Mouse (Mus musculus) cortical plate, adult 2 months (tissue): ENCODE data around the gene Oaf.

Experiments used
- CTCF ChIP-seq: fragments of 200-500 bp; IDR thresholded peaks from 2 replicates; pipeline ENCODE4 v1.5.1; 2011; ENCODE audit warnings: mild to moderate bottlenecking, control low read depth, low read length; ENCODE audit not compliant: insufficient read depth; ENCODE audit errors: extremely low read depth
- POLR2A ChIP-seq: fragments of 200-500 bp; IDR thresholded peaks from 2 replicates; pipeline ENCODE4 v1.6.1; 2011; ENCODE audit warnings: mild to moderate bottlenecking, low read length, control low read depth; ENCODE audit not compliant: insufficient read depth; ENCODE audit errors: extremely low read depth

DNA sequence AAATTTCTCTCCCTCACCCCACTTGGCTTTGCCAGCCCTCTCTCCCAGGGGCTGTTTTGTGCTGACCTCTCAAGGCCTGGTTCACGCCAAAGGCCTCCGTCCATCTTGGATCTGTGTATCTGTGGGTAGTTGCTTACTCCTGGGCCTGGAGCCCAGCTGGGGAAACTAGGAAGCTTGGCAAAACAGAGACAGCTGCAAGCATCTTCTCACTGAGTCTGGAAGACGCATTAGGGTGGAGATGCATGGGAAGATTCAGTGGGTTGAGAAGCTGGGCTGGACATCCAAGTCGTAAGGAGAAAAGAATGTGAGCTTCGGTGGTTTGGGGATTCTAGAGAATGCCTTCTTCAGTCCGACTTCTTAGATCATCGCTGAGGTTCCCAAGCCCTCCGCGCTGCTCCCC lies 34.0 kb upstream of the Oaf start:
- TF ChIP-seq POLR2A (no peak), CTCF (no peak)
